Mouse (Mus musculus) embryonic facial prominence, embryonic 11.5 days (tissue): ENCODE results near the gene Slc7a8. TPM values are rescaled to one million over a fixed set of nuclear protein-coding genes. Genes with fewer than 3 reads are reported as not detected.

Source experiments
- ATAC-seq: fragments of 200-750 bp; cut with Nextera tagmentation; replicated peaks from 2 replicates; pipeline ENCODE4 v1.8.0; 2017; ENCODE audit warnings: low read depth; ENCODE audit not compliant: insufficient number of reproducible peaks, low FRiP score, low TSS enrichment
- DNase-seq: peaks from one replicate; pipeline ENCODE4 v3.0.0-alpha.2; 2015; ENCODE audit warnings: low spot score
- H3K27ac ChIP-seq: fragments of 300-500 bp; sonication (generic); replicated peaks from 2 replicates; pipeline ENCODE4 v1.5.1; 2014; ENCODE audit warnings: mild to moderate bottlenecking, low read depth, low read length, control low read depth
- H3K27me3 ChIP-seq: fragments of 300-500 bp; sonication (generic); 2 replicates; pipeline ENCODE4 v1.6.1; 2014; ENCODE audit warnings: mild to moderate bottlenecking, low read length, moderate library complexity, mixed read lengths; ENCODE audit not compliant: control insufficient read depth, insufficient read depth
- H3K36me3 ChIP-seq: fragments of 300-500 bp; sonication (generic); replicated peaks from 2 replicates; pipeline ENCODE4 v1.6.1; 2014; ENCODE audit warnings: low read depth, mild to moderate bottlenecking, low read length, moderate library complexity, mixed read lengths; ENCODE audit not compliant: control insufficient read depth, insufficient read depth
- H3K4me1 ChIP-seq: fragments of 300-500 bp; sonication (generic); 2 replicates; pipeline ENCODE4 v1.6.1; 2014; ENCODE audit warnings: low read length, mixed read lengths; ENCODE audit not compliant: control insufficient read depth, insufficient read depth
- H3K4me2 ChIP-seq: fragments of 300-500 bp; sonication (generic); 2 replicates; pipeline ENCODE4 v1.6.1; 2014; ENCODE audit warnings: low read depth, mild to moderate bottlenecking, control low read depth, low read length, moderate library complexity
- H3K4me3 ChIP-seq: fragments of 300-500 bp; sonication (generic); 2 replicates; pipeline ENCODE4 v1.5.1; 2014; ENCODE audit warnings: low read depth, low read length, control low read depth
- H3K9ac ChIP-seq: fragments of 300-500 bp; sonication (generic); replicated peaks from 2 replicates; pipeline ENCODE4 v1.6.1; 2014; ENCODE audit warnings: mild to moderate bottlenecking, control low read depth, low read length
- H3K9me3 ChIP-seq: fragments of 300-500 bp; sonication (generic); replicated peaks from 2 replicates; pipeline ENCODE4 v1.6.1; 2016; ENCODE audit warnings: mild to moderate bottlenecking, low read length, inconsistent platforms, mixed read lengths; ENCODE audit not compliant: control insufficient read depth
- WGBS: fragments of 180-500 bp; shearing (Covaris S2); extraction: QIAGEN DNeasy Blood & Tissue Kit; methylation state at CpG from one replicate; pipeline ENCODE4 v1.1.7; 2014; 5-methylcytosine and 5-hydroxymethylcytosine counted together
- polyA plus RNA-seq: library from polyadenylated mRNA; unstranded; fragments of >200 nt; fragmentation: Nextera tagmentation; extraction: Ambion mirVana; gene quantifications from 2 replicates; pipeline ENCODE4 v1.2.1, GENCODE M21; 2014

Gene Slc7a8
- polyA plus RNA-seq, 1 experiment from 2014 or later, result 2.5 TPM

- H3K9me3 ChIP-seq, result no peaks in the 10 kb centered on the region
- no peak overlapping the region for H3K27ac ChIP-seq
- H3K27me3 ChIP-seq, result no peaks in the 10 kb centered on the region
- DNase-seq (no peak), ATAC-seq (no peak)
- WGBS, result 33% methylated on average over 6 of the region's 6 CpGs
- no peak overlapping the region for H3K4me2 ChIP-seq
- no peak overlapping the region for H3K4me3 ChIP-seq
- H3K9ac ChIP-seq, result no peak overlapping the region
- no peaks in the 10 kb centered on the region for H3K4me1 ChIP-seq
- H3K36me3 ChIP-seq, result no peaks in the 10 kb centered on the region
Observed at GRCm38 (mm10) chr14:54754602-54755018, 27.1 kb downstream of the Slc7a8 start.

- no peak overlapping the region for H3K27ac ChIP-seq
- 79% methylated on average over 14 of the region's 14 CpGs for WGBS
- no peaks in the 10 kb centered on the region for H3K4me1 ChIP-seq
- no peaks in the 10 kb centered on the region for H3K36me3 ChIP-seq
- H3K4me3 ChIP-seq, result no peak overlapping the region
- no peak for ATAC-seq
- H3K9me3 ChIP-seq, result no peaks in the 10 kb centered on the region
- no peak overlapping the region for H3K9ac ChIP-seq
- no peak overlapping the region for H3K4me2 ChIP-seq
- H3K27me3 ChIP-seq, result no peaks in the 10 kb centered on the region
- DNase-seq, result no peak
Observed at GRCm38 (mm10) chr14:54753986-54754601, 27.7 kb downstream of the Slc7a8 start.

- ATAC-seq, result no peak
- Histone ChIP-seq H3K4me2 (no peak overlapping the region), H3K4me3 (no peak overlapping the region), H3K9me3 (no peaks in the 10 kb centered on the region), H3K9ac (no peak overlapping the region), H3K27me3 (no peaks in the 10 kb centered on the region), H3K27ac (no peak overlapping the region), H3K36me3 (no peaks in the 10 kb centered on the region), H3K4me1 (no peaks in the 10 kb centered on the region)
- WGBS, result 79% methylated on average over 6 of the region's 6 CpGs
- DNase-seq, result no peak
Observed at GRCm38 (mm10) chr14:54752938-54753337, 28.8 kb downstream of the Slc7a8 start.

GRCm38 (mm10) chr14:54751768-54752167 is 30.0 kb downstream of the Slc7a8 start:
- 84% methylated on average over 1 of the region's 1 CpGs for WGBS
- no peaks in the 10 kb centered on the region for H3K27me3 ChIP-seq
- H3K4me3 ChIP-seq, result no peak overlapping the region
- H3K27ac ChIP-seq, result no peak overlapping the region
- no peak overlapping the region for H3K4me2 ChIP-seq
- no peaks in the 10 kb centered on the region for H3K9me3 ChIP-seq
- H3K4me1 ChIP-seq, result no peaks in the 10 kb centered on the region
- no peak for ATAC-seq
- no peak overlapping the region for H3K9ac ChIP-seq
- H3K36me3 ChIP-seq, result no peaks in the 10 kb centered on the region
- DNase-seq, result no peak

GRCm38 (mm10) chr14:54749238-54749637 is 32.5 kb downstream of the Slc7a8 start:
- ATAC-seq (no peak), DNase-seq (no peak)
- WGBS, result 74% methylated on average over 4 of the region's 4 CpGs
- Histone ChIP-seq H3K27ac (no peak overlapping the region), H3K9ac (no peak overlapping the region), H3K36me3 (no peaks in the 10 kb centered on the region), H3K27me3 (no peaks in the 10 kb centered on the region), H3K4me3 (no peak overlapping the region), H3K4me1 (no peaks in the 10 kb centered on the region), H3K4me2 (no peak overlapping the region), H3K9me3 (no peaks in the 10 kb centered on the region)

GRCm38 (mm10) chr14:54747942-54748917 is 33.5 kb downstream of the Slc7a8 start:
- Histone ChIP-seq H3K4me1 (no peaks in the 10 kb centered on the region), H3K4me2 (no peak overlapping the region), H3K27ac (no peak overlapping the region), H3K27me3 (no peaks in the 10 kb centered on the region), H3K36me3 (no peaks in the 10 kb centered on the region), H3K9me3 (no peaks in the 10 kb centered on the region), H3K4me3 (no peak overlapping the region), H3K9ac (no peak overlapping the region)
- 82% methylated on average over 16 of the region's 16 CpGs for WGBS
- ATAC-seq (no peak), DNase-seq (no peak)

GRCm38 (mm10) chr14:54746038-54746437 is 35.7 kb downstream of the Slc7a8 start:
- 95% methylated on average over 9 of the region's 9 CpGs for WGBS
- Histone ChIP-seq H3K4me3 (no peak overlapping the region), H3K27ac (no peak overlapping the region), H3K27me3 (no peaks in the 10 kb centered on the region), H3K9me3 (no peaks in the 10 kb centered on the region), H3K36me3 (no peaks in the 10 kb centered on the region), H3K9ac (no peak overlapping the region), H3K4me2 (no peak overlapping the region), H3K4me1 (no peaks in the 10 kb centered on the region)
- DNase-seq, result no peak
- ATAC-seq, result no peak

- Histone ChIP-seq H3K4me2 (no peak overlapping the region), H3K27me3 (no peaks in the 10 kb centered on the region), H3K9ac (no peak overlapping the region), H3K4me1 (no peaks in the 10 kb centered on the region), H3K27ac (no peak overlapping the region), H3K36me3 (no peaks in the 10 kb centered on the region), H3K9me3 (no peaks in the 10 kb centered on the region), H3K4me3 (no peak overlapping the region)
- ATAC-seq, result no peak
- no peak for DNase-seq
- 51% methylated on average over 8 of the region's 8 CpGs for WGBS
Observed at GRCm38 (mm10) chr14:54744473-54744872, 37.3 kb downstream of the Slc7a8 start.
